Mouse (Mus musculus) spleen, embryonic (tissue): Measurements from ENCODE around the gene Slc39a8.

ENCODE experiments used
- CTCF ChIA-PET: fragments of 350-600 bp; sonication (Branson Sonifier 250); formaldehyde crosslinking; loops from one replicate; lab custom pipeline; 2022; lab: Charles Lee

The Slc39a8 gene

GRCm38 (mm10) chr3:135825016-135825753 is at the start of gene Slc39a8:
Gene Slc39a8 (plus strand): TSS chr3:135825279.
- CTCF ChIA-PET, result interaction anchor here (0.6 kb wide), 1 partner anchor 15 kb away, joined by 3 read pairs; no protein-coding TSS in a partner anchor

- CTCF ChIA-PET, result no interaction called here
Observed at GRCm38 (mm10) chr3:135785065-135785464, 40.0 kb upstream of the Slc39a8 start.

GRCm38 (mm10) chr3:135796117-135796516 is 29.0 kb upstream of the Slc39a8 start:
- CTCF ChIA-PET, result no interaction called here

DNA sequence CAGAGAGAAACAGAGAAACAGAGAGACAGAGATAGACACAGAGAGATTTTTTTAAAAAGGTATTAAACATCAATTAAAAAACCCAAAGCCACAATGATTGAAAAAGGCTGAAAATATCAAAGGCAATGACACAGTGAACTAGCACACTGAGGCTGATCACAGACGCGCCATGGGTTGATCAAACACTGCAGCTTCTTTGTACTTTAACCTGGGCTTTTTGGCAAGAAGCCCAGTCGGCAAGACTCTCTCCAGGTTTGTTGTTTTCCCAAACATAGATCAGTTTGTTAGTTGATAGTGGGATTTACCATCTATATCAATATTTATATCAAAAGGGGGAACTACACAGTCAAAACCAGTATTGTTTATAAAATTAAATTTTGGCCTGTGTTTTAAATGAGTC is 26.8 kb upstream of the Slc39a8 start:
- CTCF ChIA-PET, result no interaction called here

DNA sequence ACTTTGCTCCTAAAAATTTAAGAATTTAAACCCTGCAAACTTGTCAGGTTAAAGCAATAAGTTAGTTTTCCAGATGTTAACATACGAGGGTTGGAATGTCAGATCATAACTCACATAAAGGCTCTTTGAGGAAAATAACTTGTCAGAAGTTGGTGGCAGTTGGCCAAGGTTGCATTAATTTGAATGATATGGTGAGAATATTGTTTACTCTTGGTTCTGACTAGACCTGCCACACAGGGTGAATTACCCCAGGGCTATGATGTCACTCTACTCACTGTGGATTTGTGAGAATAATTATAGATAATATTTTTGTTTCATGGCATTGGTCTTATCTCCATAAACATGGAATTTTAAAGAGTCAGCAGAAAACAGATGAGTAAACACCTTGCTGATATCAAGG is 26.4 kb upstream of the Slc39a8 start:
- CTCF ChIA-PET, result no interaction called here

DNA sequence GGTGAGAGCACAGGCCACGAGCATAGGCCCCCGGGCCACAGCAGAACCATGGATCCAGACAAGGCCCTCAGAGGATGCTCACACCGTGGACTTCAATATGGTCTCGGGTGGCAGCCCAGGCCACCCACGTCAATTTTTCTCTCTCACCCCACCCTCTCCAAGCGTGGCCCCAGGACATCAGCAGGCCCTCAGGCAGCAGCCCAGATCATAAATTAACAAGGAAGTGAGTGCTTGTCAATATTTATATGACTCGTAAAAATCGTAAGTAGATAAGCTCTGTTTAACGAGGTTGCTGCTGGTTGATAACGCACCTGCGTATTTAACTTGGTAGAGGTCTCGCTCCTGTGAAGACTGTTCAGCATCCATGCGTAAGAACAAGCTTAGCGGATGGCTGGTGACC is 10.4 kb upstream of the Slc39a8 start:
- CTCF ChIA-PET, result no interaction called here

DNA sequence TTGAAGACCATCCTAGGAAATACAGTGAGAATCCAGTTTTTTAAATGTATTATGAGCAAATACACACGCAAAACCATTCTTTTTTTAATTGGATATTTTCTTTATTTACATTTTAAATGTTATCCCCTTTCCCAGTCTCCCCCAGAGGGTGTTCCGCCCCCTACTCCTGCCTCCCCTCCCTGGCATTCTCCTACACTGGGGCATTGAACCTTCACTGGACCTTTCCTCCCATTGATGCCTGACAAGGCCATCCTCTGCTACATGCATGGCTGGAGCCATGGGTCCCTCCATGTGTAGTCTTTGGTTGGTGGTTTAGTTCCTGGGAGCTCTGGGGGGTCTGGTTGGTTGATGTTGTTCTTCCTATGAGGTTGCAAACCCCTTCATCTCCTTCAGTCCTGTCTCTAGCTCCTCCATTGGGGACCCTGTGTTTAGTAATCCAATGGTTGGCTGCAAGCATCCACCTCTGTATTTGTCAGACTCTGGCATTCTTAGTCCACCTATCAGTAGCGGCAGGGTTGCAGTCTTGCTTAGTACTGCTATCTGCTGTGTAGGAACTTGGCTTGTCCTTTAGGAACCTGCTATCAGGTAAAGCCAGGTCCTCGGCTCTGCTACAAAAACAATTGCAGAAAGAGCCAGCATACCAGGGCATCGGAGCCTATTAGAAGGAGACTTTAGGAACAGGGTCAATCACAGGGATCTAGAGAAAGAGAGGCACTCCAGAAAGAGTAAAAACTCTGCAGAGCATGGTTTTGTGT is 8.9 kb upstream of the Slc39a8 start:
- CTCF ChIA-PET, result no interaction called here

GRCm38 (mm10) chr3:135817124-135817523 is 8.0 kb upstream of the Slc39a8 start:
- CTCF ChIA-PET, result no interaction called here

DNA sequence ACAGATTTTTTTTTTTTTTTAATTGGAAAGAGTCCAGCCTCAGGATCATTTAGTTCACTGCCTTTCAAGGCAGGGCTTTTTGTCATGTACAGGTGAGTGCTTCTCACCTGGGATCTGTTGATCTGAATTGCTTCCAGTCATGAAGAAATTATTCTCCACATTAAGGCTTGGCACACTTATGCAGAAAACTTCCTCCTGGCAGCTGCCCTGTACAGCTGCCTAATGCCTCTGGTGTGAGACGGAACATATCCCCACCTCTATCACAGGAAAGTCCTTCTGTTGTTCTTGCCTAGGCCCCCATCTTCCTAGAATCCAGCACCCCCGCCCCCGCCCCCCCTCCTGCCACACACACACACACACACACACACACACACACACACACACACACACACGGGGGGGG is 643 bp upstream of the Slc39a8 start:
- CTCF ChIA-PET, result no interaction called here

DNA sequence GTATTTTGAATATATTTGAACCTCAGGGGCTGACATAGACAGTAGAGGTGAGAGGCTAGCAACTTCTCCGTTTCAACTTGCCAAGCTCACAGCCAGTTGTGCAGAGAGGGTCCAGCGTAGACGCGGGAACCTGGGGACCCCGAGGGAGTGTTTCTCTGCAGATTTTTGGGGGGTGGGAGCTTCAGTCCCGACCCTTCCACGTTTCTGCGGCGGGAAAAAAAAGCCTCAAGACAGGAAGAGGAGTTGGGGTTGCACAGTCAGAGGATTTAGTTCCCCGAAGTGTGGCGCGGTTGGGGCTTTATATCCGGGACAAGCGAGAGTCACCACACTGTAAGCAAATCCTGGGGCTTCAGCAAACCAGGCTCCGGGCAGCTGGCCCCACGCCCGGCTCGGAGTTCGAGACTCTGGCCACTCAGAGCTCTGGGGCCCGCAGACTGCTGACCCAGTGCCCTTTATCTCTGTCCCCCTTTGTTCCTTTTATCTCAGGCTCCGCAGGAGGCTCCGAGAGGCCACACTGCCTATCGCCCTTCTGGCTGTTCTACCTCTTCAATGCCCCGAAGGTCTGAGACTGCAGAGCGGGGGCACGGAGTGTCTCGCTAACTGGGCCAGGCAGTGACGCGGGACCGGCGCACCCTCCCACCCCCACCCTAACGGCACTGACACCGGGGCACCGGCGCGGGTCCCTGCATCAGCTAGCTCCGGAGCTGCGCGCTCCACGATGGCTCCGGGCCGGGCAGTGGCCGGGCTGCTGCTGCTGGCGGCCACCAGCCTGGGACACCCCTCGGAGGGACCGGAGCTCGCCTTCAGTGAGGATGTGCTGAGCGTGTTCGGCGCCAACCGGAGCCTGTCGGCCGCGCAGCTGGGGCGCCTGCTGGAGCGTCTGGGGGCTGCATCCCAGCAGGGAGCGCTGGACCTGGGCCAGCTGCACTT is 940 bp downstream of the Slc39a8 start:
- CTCF ChIA-PET, result interaction anchor here (0.6 kb wide), 1 partner anchor 14 kb away, joined by 3 read pairs; no protein-coding TSS in a partner anchor

- CTCF ChIA-PET, result no interaction called here
Observed at GRCm38 (mm10) chr3:135826684-135827249, 1.7 kb downstream of the Slc39a8 start.

DNA sequence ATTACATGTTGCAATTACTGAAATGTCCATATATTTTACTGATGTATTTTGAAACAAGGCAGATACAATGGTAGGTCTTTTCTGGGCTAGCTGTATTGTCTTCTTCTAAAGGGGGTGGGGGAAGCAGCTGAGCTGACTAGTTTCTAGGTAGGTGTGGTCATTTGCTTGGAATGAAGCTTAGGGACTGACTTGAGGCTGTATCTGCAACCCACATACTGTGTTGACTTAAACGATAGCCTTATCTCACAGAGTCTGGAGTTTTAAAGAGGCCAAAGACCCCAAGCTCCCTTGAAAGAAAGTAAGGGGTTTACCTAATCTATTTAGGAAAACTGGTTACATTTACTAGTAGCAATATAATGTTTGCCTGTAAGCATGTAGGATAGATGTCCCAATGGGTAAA is 2.9 kb downstream of the Slc39a8 start:
- CTCF ChIA-PET, result no interaction called here

DNA sequence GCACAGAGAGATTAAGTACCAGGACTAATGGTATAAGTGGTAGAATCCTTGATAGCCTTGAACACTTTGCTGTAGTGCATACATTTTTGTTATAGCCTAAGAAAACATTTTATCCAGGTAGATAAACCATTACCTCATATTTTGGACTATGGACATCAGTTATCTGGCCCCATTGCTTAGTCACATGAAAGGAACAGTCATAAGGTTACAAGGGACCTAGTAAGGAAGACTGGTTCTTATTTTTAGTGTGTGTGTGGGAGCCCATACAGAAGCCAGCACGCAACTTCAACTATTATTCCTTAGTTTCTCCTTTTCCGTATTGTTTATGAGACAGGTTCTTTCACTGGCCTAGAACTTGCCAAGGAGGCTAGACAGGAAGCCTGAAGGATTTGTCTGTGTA is 7.4 kb downstream of the Slc39a8 start:
- CTCF ChIA-PET, result no interaction called here

DNA sequence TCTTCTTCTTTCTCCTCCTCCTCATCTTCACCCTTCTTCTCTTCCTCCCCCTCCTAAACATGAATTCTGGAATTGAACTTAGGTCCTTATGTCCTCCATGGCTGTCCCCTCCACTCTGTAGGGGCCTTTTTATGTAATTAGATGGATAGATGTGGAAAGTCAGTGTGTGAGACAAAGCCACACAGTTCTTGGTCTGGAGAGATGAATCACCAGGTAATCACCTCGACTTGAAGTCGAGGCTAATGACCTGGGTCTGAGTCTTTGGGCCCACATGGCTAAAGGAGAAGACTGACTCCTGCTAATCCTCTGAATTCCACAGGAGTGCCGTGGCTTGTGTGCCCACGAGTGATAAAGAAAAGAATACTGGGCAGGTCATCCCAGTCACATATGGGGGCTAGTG is 7.8 kb downstream of the Slc39a8 start:
- CTCF ChIA-PET, result no interaction called here

DNA sequence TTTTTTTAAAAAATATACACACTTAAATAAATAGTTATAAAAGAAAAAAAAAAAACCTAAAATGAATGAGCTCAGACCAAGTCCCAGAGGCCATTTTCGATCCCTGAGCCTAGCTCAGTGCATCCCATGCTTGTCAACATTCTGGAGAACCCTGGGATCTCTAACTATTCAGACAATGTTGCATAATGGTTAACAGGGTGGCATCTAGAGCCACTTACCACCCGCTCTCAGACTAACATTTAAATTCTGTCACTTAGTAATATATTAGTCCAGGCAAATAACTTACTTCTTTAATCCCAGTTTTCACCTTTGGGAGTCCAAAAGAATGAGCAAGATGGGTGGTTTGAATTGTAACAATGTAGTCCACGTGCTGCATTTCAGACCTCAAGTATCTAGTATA is 9.9 kb downstream of the Slc39a8 start:
- CTCF ChIA-PET, result no interaction called here

DNA sequence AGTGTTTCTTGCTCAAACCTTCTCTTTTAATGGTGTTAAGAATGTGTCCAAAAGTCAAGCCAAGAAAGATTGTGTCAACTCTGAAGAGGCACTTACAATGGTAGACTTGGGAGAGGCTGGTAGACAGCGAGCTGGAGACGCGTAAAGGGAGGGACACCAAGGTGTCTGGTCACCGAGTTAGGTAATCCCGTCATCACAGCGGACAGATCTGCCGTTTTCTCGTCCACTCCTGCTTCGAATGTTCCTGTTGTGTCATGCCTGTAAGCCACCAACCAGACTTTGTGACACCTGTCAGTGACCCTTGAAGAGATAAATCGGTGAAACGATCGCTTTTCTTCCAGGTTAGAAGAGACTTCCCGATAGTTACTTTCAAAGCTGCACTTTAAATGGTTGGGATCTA is 14.5 kb downstream of the Slc39a8 start:
- CTCF ChIA-PET, result interaction anchor here (0.7 kb wide), 1 partner anchor 14 kb away, joined by 3 read pairs; no protein-coding TSS in a partner anchor

DNA sequence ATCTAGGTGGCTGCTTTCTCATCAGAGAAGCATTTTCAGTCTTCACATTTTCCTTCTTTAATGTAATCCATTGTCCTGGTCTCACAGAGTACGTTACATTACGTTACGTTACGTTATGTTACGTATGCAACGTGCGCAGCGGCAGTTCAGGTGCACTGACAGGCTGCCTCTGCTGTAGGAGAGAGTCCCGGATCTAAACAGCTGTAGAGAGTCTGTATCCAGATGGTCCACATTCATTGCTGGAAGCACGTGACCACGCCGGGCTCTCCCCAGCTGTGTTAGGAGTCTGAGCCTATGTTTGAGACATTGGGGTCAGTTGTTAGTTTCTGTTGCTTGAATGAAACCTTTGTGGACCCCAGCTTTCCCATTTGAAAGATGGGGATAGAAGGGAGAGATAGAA is 15.1 kb downstream of the Slc39a8 start:
- CTCF ChIA-PET, result interaction anchor here (0.7 kb wide), 1 partner anchor 14 kb away, joined by 3 read pairs; no protein-coding TSS in a partner anchor

DNA sequence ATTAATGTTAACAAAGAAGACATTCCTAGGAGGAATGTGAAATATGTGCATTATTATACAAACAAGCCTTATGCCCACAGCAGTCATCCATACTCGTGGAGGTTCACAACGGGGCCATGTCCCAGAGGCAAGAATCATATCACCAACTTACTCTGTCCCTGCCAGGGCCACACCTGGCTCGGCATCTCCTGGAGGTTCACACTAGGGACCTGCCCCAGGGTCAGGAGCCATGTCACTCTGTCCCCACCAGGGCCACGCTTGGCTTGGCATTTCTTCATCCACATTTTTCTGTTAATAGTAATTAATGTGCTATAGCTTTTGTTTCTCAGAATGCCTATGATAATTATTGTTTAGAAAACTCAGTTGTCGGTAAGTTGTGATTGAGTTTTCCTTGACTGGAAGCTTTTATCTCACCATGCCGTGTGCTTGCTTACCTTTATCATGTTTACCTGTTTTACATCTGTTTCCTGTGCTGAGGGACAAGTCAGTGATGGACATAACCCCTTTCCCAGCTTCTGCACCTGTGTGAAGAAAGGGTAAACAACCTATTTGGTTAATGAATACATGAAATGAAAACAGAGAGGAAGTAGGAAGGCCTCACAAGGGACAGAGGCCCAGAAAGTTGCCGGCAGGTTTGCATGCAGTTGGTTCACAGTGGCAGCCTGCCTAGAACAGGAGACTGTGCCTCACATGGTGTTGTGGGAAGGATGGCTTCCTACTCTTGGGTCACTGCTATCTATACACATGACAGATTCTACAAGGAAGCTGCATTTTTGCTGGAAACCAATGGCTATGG is 16.8 kb downstream of the Slc39a8 start:
- CTCF ChIA-PET, result no interaction called here

GRCm38 (mm10) chr3:135843181-135843580 is 18.1 kb downstream of the Slc39a8 start:
- CTCF ChIA-PET, result no interaction called here

GRCm38 (mm10) chr3:135843707-135844106 is 18.6 kb downstream of the Slc39a8 start:
- CTCF ChIA-PET, result no interaction called here

DNA sequence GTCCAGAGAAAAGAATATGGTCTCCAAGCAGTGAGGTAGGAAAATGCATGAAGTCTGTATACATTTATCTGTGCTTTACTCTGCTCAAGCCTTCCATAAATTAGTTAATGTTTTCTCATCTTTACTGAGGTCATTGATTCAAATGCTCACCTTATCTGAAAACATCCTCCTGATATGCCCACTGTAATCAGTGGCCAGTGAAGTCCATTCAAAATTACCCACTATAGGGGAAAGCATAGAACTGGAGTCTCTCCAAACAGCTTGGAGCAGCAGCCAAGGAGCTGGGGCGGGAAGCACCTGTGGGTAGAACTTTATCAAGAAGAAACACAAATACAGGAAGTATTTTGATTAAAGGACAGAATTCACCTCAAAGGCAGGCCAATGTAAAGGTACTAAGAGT is 19.8 kb downstream of the Slc39a8 start:
- CTCF ChIA-PET, result no interaction called here
